Mouse (Mus musculus) midbrain, embryonic 13.5 days (tissue): ENCODE measurements around the gene Lrrc3. TPM values are rescaled to one million over a fixed set of nuclear protein-coding genes. Genes with fewer than 3 reads are reported as not detected.

Source experiments
- ATAC-seq: fragments of 200-750 bp; cut with Nextera tagmentation; 2 replicates; pipeline ENCODE4 v1.8.0; 2017; ENCODE audit warnings: mild to moderate bottlenecking, moderate TSS enrichment, moderate library complexity
- H3K27ac ChIP-seq: fragments of 300-500 bp; sonication (generic); 2 replicates; pipeline ENCODE4 v1.5.1; 2015; ENCODE audit warnings: inconsistent platforms, mild to moderate bottlenecking, moderate library complexity
- H3K27me3 ChIP-seq: fragments of 300-500 bp; sonication (generic); 2 replicates; pipeline ENCODE4 v1.6.1; 2015; ENCODE audit warnings: mild to moderate bottlenecking, inconsistent platforms
- H3K36me3 ChIP-seq: fragments of 300-500 bp; sonication (generic); 2 replicates; pipeline ENCODE4 v1.6.1; 2015; ENCODE audit warnings: mild to moderate bottlenecking, inconsistent platforms
- H3K4me1 ChIP-seq: fragments of 300-500 bp; sonication (generic); replicated peaks from 2 replicates; pipeline ENCODE4 v1.6.1; 2015; ENCODE audit warnings: inconsistent platforms
- H3K4me2 ChIP-seq: fragments of 300-500 bp; sonication (generic); replicated peaks from 2 replicates; pipeline ENCODE4 v1.6.1; 2015; ENCODE audit warnings: moderate library complexity, mild to moderate bottlenecking, inconsistent platforms
- H3K4me3 ChIP-seq: fragments of 300-500 bp; sonication (generic); replicated peaks from 2 replicates; pipeline ENCODE4 v1.5.1; 2015; ENCODE audit warnings: mild to moderate bottlenecking, inconsistent platforms
- H3K9ac ChIP-seq: fragments of 300-500 bp; sonication (generic); replicated peaks from 2 replicates; pipeline ENCODE4 v1.6.1; 2015; ENCODE audit warnings: mild to moderate bottlenecking, inconsistent platforms
- H3K9me3 ChIP-seq: fragments of 300-500 bp; sonication (generic); 2 replicates; pipeline ENCODE4 v1.6.1; 2016; ENCODE audit warnings: mild to moderate bottlenecking, inconsistent platforms
- WGBS: fragments of 180-500 bp; shearing (Covaris S2); methylation state at CpG from one replicate; pipeline ENCODE4 v1.1.7; 2015; 5-methylcytosine and 5-hydroxymethylcytosine counted together
- polyA plus RNA-seq: library from polyadenylated mRNA; unstranded; fragments of >200 nt; fragmentation: Nextera tagmentation; extraction: Ambion mirVana; gene quantifications from 2 replicates; pipeline ENCODE4 v1.2.1, GENCODE M21; 2015

Lrrc3 gene
- polyA plus RNA-seq, 1 experiment from 2014 or later, result 9.8 TPM

DNA sequence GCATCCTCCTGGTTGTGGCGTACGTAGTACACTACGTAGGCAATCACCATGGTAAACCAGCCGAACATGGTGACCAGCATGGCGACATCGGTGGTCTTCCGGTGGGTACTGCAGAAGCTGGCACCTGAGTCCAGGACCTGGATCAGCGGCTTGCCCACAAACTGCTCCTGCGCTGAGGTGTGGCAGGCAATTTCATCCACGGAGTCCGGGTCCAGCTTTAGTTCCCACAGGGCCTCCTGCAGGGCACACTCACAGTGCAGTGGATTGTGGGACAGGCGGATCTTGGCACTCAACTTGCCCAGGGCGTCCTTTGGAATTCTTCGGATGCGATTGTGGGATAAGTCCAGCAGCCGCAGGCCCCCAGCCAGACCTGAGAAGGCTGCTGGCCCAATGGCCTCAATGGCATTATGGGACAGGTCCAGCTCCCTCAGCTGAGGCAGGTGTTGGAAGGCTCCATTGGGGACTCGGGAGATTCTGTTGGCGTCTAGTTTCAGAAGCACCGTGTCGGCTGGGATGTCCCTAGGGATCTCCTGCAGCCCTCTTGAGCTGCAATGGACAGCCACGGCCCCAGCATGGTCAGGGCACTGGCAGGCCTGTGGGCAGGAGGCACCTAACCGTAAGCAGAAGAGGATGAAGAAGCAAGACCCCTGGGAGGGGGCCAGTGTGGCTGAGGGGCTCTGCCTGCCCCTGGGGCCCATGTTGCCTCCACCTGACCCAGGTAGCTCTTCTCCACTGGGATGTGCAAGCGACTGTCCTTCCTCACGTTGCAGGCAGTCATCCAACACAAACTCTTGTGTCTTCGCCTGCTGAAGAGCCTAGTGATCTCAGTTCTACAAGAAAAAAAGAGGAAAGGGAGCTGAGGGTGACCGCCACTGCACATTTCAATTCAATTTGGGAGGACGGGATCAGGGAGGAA, 1.2 kb downstream of the Lrrc3 start:
- H3K36me3 ChIP-seq, result no peaks in the 10 kb centered on the region
- 87% methylated on average over 27 of the region's 27 CpGs for WGBS
- peak overlapping the region; percentile 82 for H3K4me2 ChIP-seq
- peak overlapping the region; percentile 63 for H3K4me3 ChIP-seq
- H3K27ac ChIP-seq, result no peak overlapping the region
- no peaks in the 10 kb centered on the region for H3K9me3 ChIP-seq
- ATAC-seq, result no peak
- peak overlapping the region; percentile 75; the same call in 1 of the 2 replicates for H3K9ac ChIP-seq
- H3K27me3 ChIP-seq, result peaks cover 6% of the 10 kb centered on the region
- H3K4me1 ChIP-seq, result peaks cover 20% of the 10 kb centered on the region

DNA sequence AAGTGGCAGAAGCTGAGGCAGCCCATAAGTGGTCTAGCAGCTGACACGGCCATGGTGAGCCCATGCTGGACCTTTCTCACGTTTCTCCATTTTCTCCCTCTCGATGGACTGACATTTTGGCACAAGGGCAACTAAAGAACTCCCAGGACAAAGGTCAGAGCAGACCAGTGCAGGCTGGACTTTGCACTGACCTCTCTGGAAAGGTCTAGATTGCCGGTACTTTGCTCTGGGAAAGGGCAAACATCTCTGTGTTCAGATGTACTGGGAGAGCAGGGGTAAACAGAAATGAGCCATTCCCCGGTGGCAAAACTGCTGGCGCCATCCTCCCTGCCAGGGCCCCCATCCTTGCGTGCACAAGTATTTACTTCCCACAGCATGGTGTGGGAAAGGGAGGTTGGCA, 2.2 kb downstream of the Lrrc3 start:
- 79% methylated on average over 7 of the region's 7 CpGs for WGBS
- Histone ChIP-seq H3K36me3 (no peaks in the 10 kb centered on the region), H3K27me3 (peaks cover 6% of the 10 kb centered on the region), H3K27ac (no peak overlapping the region), H3K4me3 (no peak overlapping the region), H3K4me2 (no peak overlapping the region), H3K4me1 (peaks cover 30% of the 10 kb centered on the region), H3K9me3 (no peaks in the 10 kb centered on the region), H3K9ac (no peak overlapping the region)
- ATAC-seq, result no peak

DNA sequence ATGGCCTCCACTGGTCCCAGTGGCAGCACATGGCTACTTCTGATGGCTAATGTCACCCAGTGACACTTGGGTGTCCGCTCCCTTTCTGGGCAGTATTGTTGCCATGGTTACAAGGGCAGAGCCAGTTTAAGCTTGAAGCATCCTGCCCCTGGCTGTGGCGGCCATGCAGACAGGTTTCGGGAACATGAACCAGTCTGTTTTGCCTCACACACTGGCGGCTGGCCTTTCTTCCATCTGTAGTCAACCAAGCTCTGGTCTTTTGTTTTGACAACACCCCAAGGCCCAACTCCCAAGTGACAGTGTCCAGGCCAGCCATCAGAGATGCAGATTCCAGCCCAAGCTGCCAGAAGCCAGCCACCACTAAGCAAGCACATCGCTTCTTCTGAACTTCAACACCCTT, 6.8 kb downstream of the Lrrc3 start:
- Histone ChIP-seq H3K9ac (no peak overlapping the region), H3K9me3 (no peaks in the 10 kb centered on the region), H3K4me1 (peaks cover 12% of the 10 kb centered on the region), H3K27ac (no peak overlapping the region), H3K27me3 (no peaks in the 10 kb centered on the region), H3K4me3 (no peak overlapping the region), H3K36me3 (no peaks in the 10 kb centered on the region), H3K4me2 (no peak overlapping the region)
- ATAC-seq, result no peak
- WGBS, result 61% methylated on average over 5 of the region's 5 CpGs

GRCm38 (mm10) chr10:77890987-77891565, 11.3 kb downstream of the Lrrc3 start:
- H3K4me3 ChIP-seq, result no peak overlapping the region
- H3K27ac ChIP-seq, result no peak overlapping the region
- ATAC-seq, result no peak
- no peak overlapping the region for H3K4me2 ChIP-seq
- H3K27me3 ChIP-seq, result no peaks in the 10 kb centered on the region
- H3K36me3 ChIP-seq, result no peaks in the 10 kb centered on the region
- 0 out of 2 replicates have a peak, but pooled peaks cover 4% of the 10 kb centered on the region for H3K9me3 ChIP-seq
- 86% methylated on average over 8 of the region's 8 CpGs for WGBS
- H3K4me1 ChIP-seq, result peaks cover 9% of the 10 kb centered on the region
- H3K9ac ChIP-seq, result no peak overlapping the region

- Histone ChIP-seq H3K4me1 (no peaks in the 10 kb centered on the region), H3K36me3 (no peaks in the 10 kb centered on the region), H3K27ac (no peak overlapping the region), H3K4me2 (no peak overlapping the region), H3K4me3 (no peak overlapping the region), H3K9ac (no peak overlapping the region), H3K27me3 (no peaks in the 10 kb centered on the region), H3K9me3 (0 out of 2 replicates have a peak, but pooled peaks cover 4% of the 10 kb centered on the region)
- 58% methylated on average over 12 of the region's 12 CpGs for WGBS
- ATAC-seq, result 0 out of 2 replicates have a peak, but pooled peaks have one; percentile 27
Observed at GRCm38 (mm10) chr10:77886007-77886747, 16.2 kb downstream of the Lrrc3 start.

DNA sequence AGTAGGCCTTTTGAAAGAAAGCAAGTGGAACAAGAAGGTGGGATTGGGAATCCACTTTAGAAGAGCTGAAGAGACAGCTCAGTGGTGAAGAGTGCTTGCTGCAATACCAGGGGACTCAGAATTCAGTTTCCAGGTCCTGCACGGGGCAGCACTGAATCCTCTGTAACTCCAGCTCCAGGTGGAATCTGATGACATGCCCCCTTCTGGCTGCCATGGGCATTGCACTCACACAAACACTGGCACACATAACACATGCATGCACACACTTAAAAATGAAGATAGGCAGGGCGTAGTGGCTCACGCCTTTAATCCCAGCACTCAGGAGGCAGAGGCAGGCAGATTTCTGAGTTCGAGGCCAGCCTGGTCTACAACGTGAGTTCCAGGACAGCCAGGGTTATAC, 19.8 kb downstream of the Lrrc3 start:
- ATAC-seq, result no peak
- no peak overlapping the region for H3K4me2 ChIP-seq

GRCm38 (mm10) chr10:77880305-77880704, 22.0 kb downstream of the Lrrc3 start:
- Histone ChIP-seq H3K4me1 (no peaks in the 10 kb centered on the region), H3K36me3 (no peaks in the 10 kb centered on the region), H3K4me2 (no peak overlapping the region), H3K9me3 (no peaks in the 10 kb centered on the region), H3K4me3 (no peak overlapping the region), H3K27me3 (no peaks in the 10 kb centered on the region), H3K27ac (no peak overlapping the region), H3K9ac (no peak overlapping the region)
- no peak for ATAC-seq
- 88% methylated on average over 3 of the region's 3 CpGs for WGBS

More for the DNA sequence above, 19.8 kb downstream of the Lrrc3 start:
- Histone ChIP-seq H3K36me3 (no peaks in the 10 kb centered on the region), H3K4me1 (no peaks in the 10 kb centered on the region), H3K9me3 (no peaks in the 10 kb centered on the region), H3K9ac (no peak overlapping the region), H3K27ac (no peak overlapping the region), H3K4me3 (no peak overlapping the region), H3K27me3 (no peaks in the 10 kb centered on the region)
- 87% methylated on average over 5 of the region's 5 CpGs for WGBS

DNA sequence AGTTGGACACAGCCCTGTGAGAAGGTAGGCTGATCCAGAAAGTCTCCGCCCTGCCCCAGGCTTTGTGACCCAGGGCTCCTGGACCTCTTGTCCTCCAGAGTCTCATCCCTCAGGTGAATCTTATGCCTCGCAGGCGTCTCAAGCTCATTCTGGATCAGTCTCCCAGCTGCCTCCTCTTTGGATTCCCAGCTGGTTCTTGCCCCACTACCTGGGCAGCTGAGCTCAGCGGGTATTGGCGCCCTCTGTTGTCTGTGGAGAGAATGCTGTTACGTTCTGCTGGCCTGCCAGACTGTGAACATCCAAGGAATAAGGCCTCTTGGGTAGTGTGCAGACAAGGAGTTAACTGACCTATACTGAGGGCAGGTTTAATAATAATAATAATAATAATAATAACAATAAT, 23.4 kb downstream of the Lrrc3 start:
- H3K4me3 ChIP-seq, result no peak overlapping the region
- H3K27ac ChIP-seq, result no peak overlapping the region
- no peaks in the 10 kb centered on the region for H3K27me3 ChIP-seq
- no peaks in the 10 kb centered on the region for H3K36me3 ChIP-seq
- no peaks in the 10 kb centered on the region for H3K4me1 ChIP-seq
- no peaks in the 10 kb centered on the region for H3K9me3 ChIP-seq
- H3K4me2 ChIP-seq, result no peak overlapping the region
- 69% methylated on average over 6 of the region's 6 CpGs for WGBS
- H3K9ac ChIP-seq, result no peak overlapping the region
- no peak for ATAC-seq

DNA sequence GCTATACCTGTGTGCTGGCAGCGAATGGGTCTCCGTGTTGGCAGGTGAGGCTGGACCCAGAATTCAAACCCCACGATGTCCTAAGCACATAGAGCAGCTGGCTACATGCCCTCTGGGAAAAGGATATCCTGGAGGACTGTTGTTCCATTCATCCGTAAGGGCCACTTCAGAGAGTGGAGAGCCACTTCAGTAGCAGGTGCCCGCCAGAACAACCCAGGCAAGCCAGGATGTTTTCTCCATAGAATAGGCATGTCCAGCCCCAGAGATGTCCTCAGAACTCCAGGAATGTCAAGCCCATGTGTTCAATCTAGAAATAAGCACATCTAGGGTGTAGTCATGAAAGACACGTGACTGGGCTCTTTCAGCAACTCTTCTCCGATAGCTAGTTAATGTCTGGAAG, 32.7 kb downstream of the Lrrc3 start:
- Histone ChIP-seq H3K9ac (no peak overlapping the region), H3K4me2 (no peak overlapping the region), H3K9me3 (no peaks in the 10 kb centered on the region; the same call in 1 of the 2 replicates), H3K4me1 (no peaks in the 10 kb centered on the region), H3K27me3 (no peaks in the 10 kb centered on the region), H3K36me3 (no peaks in the 10 kb centered on the region), H3K27ac (no peak overlapping the region), H3K4me3 (no peak overlapping the region)
- 84% methylated on average over 7 of the region's 7 CpGs for WGBS
- no peak for ATAC-seq

- no peaks in the 10 kb centered on the region; the same call in 1 of the 2 replicates for H3K9me3 ChIP-seq
- H3K9ac ChIP-seq, result no peak overlapping the region
- WGBS, result 60% methylated on average over 1 of the region's 1 CpGs
- H3K4me3 ChIP-seq, result no peak overlapping the region
- no peaks in the 10 kb centered on the region for H3K36me3 ChIP-seq
- no peak for ATAC-seq
- H3K27me3 ChIP-seq, result no peaks in the 10 kb centered on the region
- H3K27ac ChIP-seq, result no peak overlapping the region
- 0 out of 2 replicates have a peak, but pooled peaks cover 5% of the 10 kb centered on the region for H3K4me1 ChIP-seq
- H3K4me2 ChIP-seq, result no peak overlapping the region
Observed at GRCm38 (mm10) chr10:77867546-77867945, 34.8 kb downstream of the Lrrc3 start.

GRCm38 (mm10) chr10:77864762-77865143, 37.6 kb downstream of the Lrrc3 start:
- Histone ChIP-seq H3K27ac (no peak overlapping the region), H3K27me3 (no peaks in the 10 kb centered on the region), H3K36me3 (no peaks in the 10 kb centered on the region), H3K9me3 (no peaks in the 10 kb centered on the region), H3K4me2 (peak overlapping the region; percentile 36), H3K9ac (no peak overlapping the region), H3K4me1 (0 out of 2 replicates have a peak, but pooled peaks cover 5% of the 10 kb centered on the region), H3K4me3 (peak overlapping the region; percentile 7; the same call in 1 of the 2 replicates)
- 37% methylated on average over 11 of the region's 11 CpGs for WGBS
- ATAC-seq, result peak; percentile 48; the same call in 1 of the 2 replicates
